Mouse (Mus musculus) lung, embryonic 15.5 days (tissue): Measurements from ENCODE around the gene Trex1. TPM values are rescaled to one million over a fixed set of nuclear protein-coding genes. Genes with fewer than 3 reads are reported as not detected.

Experiments
- ATAC-seq: fragments of 200-750 bp; cut with Nextera tagmentation; 2 replicates; pipeline ENCODE4 v1.8.0; 2017; ENCODE audit warnings: moderate number of reproducible peaks, borderline replicate concordance; ENCODE audit not compliant: low FRiP score, low TSS enrichment; ENCODE audit errors: extremely low read depth
- H3K27ac ChIP-seq: fragments of 300-500 bp; sonication (generic); 2 replicates; pipeline ENCODE4 v1.5.1; 2015; ENCODE audit warnings: moderate library complexity, mild to moderate bottlenecking, inconsistent platforms
- H3K27me3 ChIP-seq: fragments of 300-500 bp; sonication (generic); 2 replicates; pipeline ENCODE4 v1.6.1; 2015; ENCODE audit warnings: inconsistent platforms
- H3K36me3 ChIP-seq: fragments of 300-500 bp; sonication (generic); 2 replicates; pipeline ENCODE4 v1.6.1; 2015; ENCODE audit warnings: inconsistent platforms
- H3K4me1 ChIP-seq: fragments of 300-500 bp; sonication (generic); 2 replicates; pipeline ENCODE4 v1.6.1; 2015; ENCODE audit warnings: inconsistent platforms
- H3K4me2 ChIP-seq: fragments of 300-500 bp; sonication (generic); 2 replicates; pipeline ENCODE4 v1.6.1; 2015; ENCODE audit warnings: inconsistent platforms, mild to moderate bottlenecking, moderate library complexity
- H3K4me3 ChIP-seq: fragments of 300-500 bp; sonication (generic); 2 replicates; pipeline ENCODE4 v1.5.1; 2015; ENCODE audit warnings: mild to moderate bottlenecking, inconsistent platforms
- H3K9ac ChIP-seq: fragments of 300-500 bp; sonication (generic); 2 replicates; pipeline ENCODE4 v1.6.1; 2015; ENCODE audit warnings: inconsistent platforms
- H3K9me3 ChIP-seq: fragments of 300-500 bp; sonication (generic); 2 replicates; pipeline ENCODE4 v1.6.1; 2016; ENCODE audit warnings: inconsistent platforms
- WGBS: fragments of 180-500 bp; shearing (Covaris S2); methylation state at CpG from one replicate; pipeline ENCODE4 v1.1.7; 2015; 5-methylcytosine and 5-hydroxymethylcytosine counted together
- polyA plus RNA-seq: library from polyadenylated mRNA; unstranded; fragments of >200 nt; fragmentation: Nextera tagmentation; extraction: Ambion mirVana; gene quantifications from 2 replicates; pipeline ENCODE4 v1.2.1, GENCODE M21; 2015

Trex1 gene
- 12.7 and 14.0 TPM in 2 replicates for polyA plus RNA-seq

DNA sequence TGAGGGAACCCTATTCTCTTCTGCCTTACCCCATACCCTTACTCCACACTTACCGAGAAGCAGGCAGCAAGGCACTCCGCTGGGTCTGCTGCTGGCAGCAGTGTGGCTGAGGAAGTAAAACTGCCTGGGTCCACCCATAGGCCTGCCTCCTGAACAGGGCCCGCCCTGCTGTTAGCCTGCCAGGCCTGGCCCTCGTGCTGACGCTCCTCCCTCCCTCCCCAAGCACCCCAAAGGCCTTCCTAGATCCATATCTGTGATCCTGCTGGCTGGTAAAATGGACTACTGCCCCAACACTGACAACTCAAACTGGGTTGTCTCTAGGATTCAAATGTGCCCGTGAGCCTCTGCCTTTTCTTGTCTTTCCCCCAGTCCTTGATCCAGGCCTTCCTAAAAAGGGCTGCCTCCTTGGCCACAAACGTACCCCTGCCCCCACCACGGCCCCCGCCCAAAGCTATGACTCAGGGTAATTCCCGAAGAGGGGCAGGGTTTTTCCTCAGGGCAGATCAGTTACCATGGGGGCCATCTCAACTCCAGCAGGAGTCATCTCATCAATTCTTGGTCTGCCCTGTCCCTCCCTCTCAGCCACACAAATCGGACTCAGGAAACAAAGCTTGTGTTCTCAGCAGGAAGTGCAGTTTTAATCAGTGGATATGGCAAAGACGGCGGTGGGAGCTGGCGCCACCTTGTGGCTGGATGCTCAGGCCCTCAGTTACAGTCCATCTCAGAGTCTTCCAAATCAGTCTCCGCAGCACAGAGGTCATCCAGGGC is at the start of gene Trex1:
Trex1 (minus strand) TSS at position 599 of the 768 bp plus-strand sequence.
- Histone ChIP-seq H3K4me2 (peak within 1 kb of the TSS; percentile 60), H3K27me3 (no peaks in the 10 kb centered on the region), H3K4me3 (peak within 1 kb of the TSS; percentile 39), H3K36me3 (peaks cover 46% of the 10 kb centered on the region), H3K4me1 (peaks cover 19% of the 10 kb centered on the region), H3K27ac (peak within 1 kb of the TSS; percentile 89), H3K9ac (peak within 1 kb of the TSS; percentile 50), H3K9me3 (no peaks in the 10 kb centered on the region)
- peak; percentile 89 for ATAC-seq
- 15% methylated on average over 15 of the region's 15 CpGs for WGBS

DNA sequence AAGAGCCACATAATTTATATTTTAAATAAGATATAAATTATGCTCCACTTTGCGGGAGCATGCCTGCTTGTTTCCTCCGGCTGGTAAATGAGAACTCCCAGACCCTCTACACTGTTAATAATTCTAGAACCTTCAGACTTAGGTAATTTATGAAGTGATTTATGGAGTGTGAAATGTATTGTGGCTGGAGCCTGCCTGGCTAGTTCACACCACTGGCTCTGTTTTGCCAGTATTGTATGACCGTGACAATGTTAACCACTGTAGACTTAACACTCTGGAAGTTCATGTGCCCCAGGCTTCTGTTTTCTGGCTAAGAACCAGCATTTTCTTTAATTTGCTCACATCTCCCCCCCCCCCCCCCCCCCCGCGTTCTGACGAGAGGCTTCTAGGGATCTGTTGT is 47.8 kb upstream of the Trex1 start:
- H3K4me3 ChIP-seq = no peak overlapping the region
- no peaks in the 10 kb centered on the region for H3K27me3 ChIP-seq
- H3K4me1 ChIP-seq = peaks cover 11% of the 10 kb centered on the region; the same call in 1 of the 2 replicates
- H3K9ac ChIP-seq = no peak overlapping the region
- H3K36me3 ChIP-seq = peaks cover 90% of the 10 kb centered on the region
- ATAC-seq = no peak
- H3K27ac ChIP-seq = no peak overlapping the region
- no peaks in the 10 kb centered on the region for H3K9me3 ChIP-seq
- H3K4me2 ChIP-seq = no peak overlapping the region
- 59% methylated on average over 6 of the region's 6 CpGs for WGBS

DNA sequence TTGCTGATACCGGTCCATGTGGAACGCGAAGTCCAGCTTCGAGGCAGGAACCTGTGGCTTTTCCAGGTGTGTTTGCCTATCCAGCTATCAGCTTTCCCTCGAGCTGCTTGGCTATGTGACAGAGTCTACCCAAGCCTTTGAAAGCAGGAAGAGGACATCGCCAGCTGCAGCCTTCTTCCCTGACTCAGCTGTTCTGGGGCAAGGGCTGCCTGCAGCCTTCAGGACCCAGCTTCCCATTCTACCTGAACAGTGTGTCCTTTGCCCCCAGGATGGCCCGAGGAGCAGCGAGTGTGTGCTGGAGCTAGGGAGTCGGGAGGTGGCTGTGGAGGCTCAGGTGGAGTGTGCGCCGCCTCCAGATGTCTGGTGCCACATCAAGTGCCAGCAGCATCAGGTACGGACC is 46.1 kb upstream of the Trex1 start:
- Histone ChIP-seq H3K27ac (no peak overlapping the region), H3K4me3 (no peak overlapping the region), H3K9ac (no peak overlapping the region), H3K27me3 (no peaks in the 10 kb centered on the region), H3K9me3 (no peaks in the 10 kb centered on the region), H3K4me1 (peaks cover 11% of the 10 kb centered on the region; the same call in 1 of the 2 replicates), H3K36me3 (peaks cover 82% of the 10 kb centered on the region), H3K4me2 (no peak overlapping the region)
- WGBS = 88% methylated on average over 12 of the region's 12 CpGs
- no peak for ATAC-seq

DNA sequence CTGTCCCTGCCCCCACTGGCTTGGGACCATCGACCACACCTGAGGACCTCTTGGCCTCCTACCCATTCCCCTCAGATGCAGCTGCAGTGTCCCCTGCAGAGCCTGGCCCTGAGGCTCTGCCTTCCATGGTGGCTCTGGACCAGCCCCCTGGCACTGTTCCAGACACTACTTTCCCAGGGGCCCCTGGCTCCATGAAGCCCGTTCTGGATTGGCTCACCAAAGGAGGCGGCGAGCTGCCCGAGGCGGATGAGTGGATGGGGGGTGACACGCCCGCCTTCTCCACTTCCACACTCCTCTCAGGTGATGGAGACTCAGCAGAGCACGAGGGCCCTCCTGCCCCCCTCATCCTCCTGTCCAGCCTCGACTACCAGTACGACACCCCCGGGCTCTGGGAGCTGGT is 45.5 kb upstream of the Trex1 start:
- peaks cover 79% of the 10 kb centered on the region for H3K36me3 ChIP-seq
- H3K9me3 ChIP-seq = no peaks in the 10 kb centered on the region
- no peak for ATAC-seq
- H3K4me1 ChIP-seq = peaks cover 13% of the 10 kb centered on the region; the same call in 1 of the 2 replicates
- WGBS = 62% methylated on average over 12 of the region's 12 CpGs
- H3K4me3 ChIP-seq = no peak overlapping the region
- H3K4me2 ChIP-seq = no peak overlapping the region
- no peak overlapping the region for H3K9ac ChIP-seq
- H3K27me3 ChIP-seq = no peaks in the 10 kb centered on the region
- no peak overlapping the region for H3K27ac ChIP-seq

DNA sequence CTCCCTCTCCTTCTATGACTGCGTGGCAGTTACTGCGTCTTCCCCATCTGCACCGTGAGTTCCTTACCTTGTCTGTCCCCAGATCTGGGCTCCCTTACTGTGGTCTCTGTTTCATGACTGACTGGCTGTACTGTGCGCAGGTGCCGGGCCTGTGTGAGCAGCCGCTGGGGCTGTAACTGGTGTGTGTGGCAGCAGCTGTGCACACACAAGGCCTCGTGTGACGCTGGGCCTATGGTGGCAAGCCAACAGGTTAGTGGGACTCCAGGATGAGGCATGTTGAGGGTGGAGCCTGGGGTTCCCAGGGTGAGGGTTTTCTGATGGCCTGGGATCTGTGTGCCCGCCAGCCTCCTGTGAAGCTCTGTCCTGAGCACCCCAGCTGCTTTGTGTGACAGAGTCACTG is 44.5 kb upstream of the Trex1 start:
- no peak overlapping the region for H3K9ac ChIP-seq
- peaks cover 23% of the 10 kb centered on the region for H3K4me1 ChIP-seq
- no peak overlapping the region for H3K4me3 ChIP-seq
- no peaks in the 10 kb centered on the region for H3K9me3 ChIP-seq
- no peaks in the 10 kb centered on the region for H3K27me3 ChIP-seq
- 91% methylated on average over 9 of the region's 9 CpGs for WGBS
- H3K27ac ChIP-seq = no peak overlapping the region
- no peak overlapping the region for H3K4me2 ChIP-seq
- no peak for ATAC-seq
- peaks cover 75% of the 10 kb centered on the region for H3K36me3 ChIP-seq

DNA sequence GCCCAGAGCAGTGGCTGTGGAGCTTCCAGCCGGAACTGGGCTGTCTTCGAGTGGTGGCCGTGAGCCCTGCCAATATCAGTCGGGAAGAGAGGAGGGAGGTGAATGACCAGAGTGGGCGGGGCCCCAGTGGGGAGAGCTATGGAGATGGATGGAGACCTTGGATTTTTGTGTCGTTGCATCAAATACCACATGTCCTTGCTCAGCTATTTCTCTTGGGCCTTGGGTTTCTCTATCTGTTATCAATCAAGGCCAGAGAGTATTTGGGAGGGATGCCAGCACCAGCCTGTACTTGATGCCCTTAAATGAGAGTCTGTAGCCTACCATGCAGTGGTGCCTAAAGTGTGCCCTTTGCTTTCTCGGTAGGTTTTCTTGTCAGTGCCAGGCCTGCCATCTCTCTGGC is 43.7 kb upstream of the Trex1 start:
- Histone ChIP-seq H3K4me1 (peaks cover 31% of the 10 kb centered on the region), H3K9me3 (no peaks in the 10 kb centered on the region), H3K4me3 (no peak overlapping the region), H3K9ac (no peak overlapping the region), H3K4me2 (no peak overlapping the region), H3K36me3 (peaks cover 67% of the 10 kb centered on the region), H3K27me3 (no peaks in the 10 kb centered on the region), H3K27ac (no peak overlapping the region)
- no peak for ATAC-seq
- WGBS = 64% methylated on average over 7 of the region's 7 CpGs

DNA sequence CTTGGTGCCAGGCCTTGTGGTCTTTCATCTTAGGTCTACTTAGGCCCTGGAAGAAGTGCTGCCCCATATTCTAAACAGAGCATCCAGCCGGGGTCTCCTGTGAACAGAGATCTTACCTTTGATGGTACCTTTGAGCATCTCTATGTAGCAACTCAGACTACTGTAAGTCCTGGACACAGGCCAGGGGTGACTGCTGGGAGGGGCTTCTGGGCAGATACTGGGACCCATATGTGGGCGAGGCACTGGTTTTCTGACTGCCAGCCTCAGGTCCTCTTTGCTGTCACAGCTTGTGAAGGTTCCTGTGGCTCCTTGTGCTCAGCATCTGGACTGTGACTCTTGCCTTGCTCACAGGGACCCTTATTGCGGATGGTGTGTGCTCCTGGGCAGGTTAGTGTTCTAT is 43.0 kb upstream of the Trex1 start:
- ATAC-seq = no peak
- Histone ChIP-seq H3K4me2 (no peak overlapping the region), H3K27ac (no peak overlapping the region), H3K27me3 (no peaks in the 10 kb centered on the region), H3K9ac (no peak overlapping the region), H3K36me3 (peaks cover 60% of the 10 kb centered on the region), H3K9me3 (no peaks in the 10 kb centered on the region), H3K4me1 (peaks cover 38% of the 10 kb centered on the region), H3K4me3 (no peak overlapping the region)
- 84% methylated on average over 3 of the region's 3 CpGs for WGBS

DNA sequence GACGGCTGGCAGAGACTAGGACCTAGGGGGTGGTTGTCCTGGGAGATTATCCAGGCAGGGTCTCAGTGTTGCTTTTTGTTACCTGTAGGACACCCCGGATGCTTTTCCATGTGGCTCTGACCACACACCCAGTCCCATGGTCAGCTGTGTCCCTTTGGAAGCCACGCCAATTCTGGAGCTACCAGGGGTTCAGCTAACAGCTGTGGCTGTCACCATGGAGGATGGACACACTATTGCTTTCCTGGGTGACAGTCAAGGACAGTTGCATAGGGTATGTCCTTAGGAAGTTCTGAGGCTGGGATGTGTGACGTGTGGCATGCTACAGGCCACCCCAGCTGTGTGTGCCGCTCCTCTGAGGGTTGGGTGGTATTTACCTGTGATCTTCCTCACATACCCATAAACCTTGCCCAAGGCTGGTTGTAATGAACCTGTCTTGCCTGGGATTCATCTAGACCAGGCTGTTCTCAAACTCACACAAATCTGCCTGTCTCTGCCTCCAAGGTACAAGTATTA is 42.5 kb upstream of the Trex1 start:
- 89% methylated on average over 5 of the region's 5 CpGs for WGBS
- no peak overlapping the region for H3K27ac ChIP-seq
- H3K9ac ChIP-seq = no peak overlapping the region
- H3K27me3 ChIP-seq = no peaks in the 10 kb centered on the region
- H3K4me2 ChIP-seq = no peak overlapping the region
- no peak overlapping the region for H3K4me3 ChIP-seq
- H3K36me3 ChIP-seq = peaks cover 56% of the 10 kb centered on the region
- peaks cover 44% of the 10 kb centered on the region for H3K4me1 ChIP-seq
- no peaks in the 10 kb centered on the region for H3K9me3 ChIP-seq
- ATAC-seq = no peak

DNA sequence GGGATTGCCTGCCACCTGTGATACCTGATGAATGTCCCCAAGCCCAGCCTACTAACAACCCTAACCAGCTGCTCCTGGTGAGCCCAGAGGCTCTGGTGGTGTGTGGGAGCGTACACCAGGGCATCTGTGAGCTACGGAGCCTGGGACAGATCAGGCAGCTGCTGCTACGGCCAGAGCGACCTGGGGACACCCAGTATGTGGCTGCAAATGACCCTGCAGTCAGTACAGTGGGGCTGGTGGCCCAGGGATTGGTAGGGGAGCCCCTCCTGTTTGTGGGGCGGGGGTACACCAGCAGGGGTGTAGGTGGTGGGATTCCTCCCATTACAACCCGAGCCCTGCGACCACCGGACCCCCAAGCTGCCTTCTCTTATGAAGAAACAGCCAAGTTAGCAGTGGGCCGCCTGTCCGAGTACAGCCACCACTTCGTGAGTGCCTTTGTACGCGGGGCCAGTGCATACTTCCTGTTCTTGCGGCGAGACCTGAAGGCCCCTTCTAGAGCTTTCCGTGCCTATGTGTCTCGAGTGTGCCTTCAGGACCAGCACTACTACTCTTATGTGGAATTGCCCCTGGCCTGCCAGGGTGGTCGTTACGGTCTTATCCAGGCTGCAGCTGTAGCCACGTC is 40.9 kb upstream of the Trex1 start:
- peaks cover 41% of the 10 kb centered on the region for H3K36me3 ChIP-seq
- H3K27me3 ChIP-seq = no peaks in the 10 kb centered on the region
- H3K27ac ChIP-seq = no peak overlapping the region
- H3K4me2 ChIP-seq = no peak overlapping the region
- H3K9me3 ChIP-seq = no peaks in the 10 kb centered on the region
- peaks cover 52% of the 10 kb centered on the region for H3K4me1 ChIP-seq
- no peak overlapping the region for H3K4me3 ChIP-seq
- 85% methylated on average over 20 of the region's 20 CpGs for WGBS
- no peak for ATAC-seq
- no peak overlapping the region for H3K9ac ChIP-seq

DNA sequence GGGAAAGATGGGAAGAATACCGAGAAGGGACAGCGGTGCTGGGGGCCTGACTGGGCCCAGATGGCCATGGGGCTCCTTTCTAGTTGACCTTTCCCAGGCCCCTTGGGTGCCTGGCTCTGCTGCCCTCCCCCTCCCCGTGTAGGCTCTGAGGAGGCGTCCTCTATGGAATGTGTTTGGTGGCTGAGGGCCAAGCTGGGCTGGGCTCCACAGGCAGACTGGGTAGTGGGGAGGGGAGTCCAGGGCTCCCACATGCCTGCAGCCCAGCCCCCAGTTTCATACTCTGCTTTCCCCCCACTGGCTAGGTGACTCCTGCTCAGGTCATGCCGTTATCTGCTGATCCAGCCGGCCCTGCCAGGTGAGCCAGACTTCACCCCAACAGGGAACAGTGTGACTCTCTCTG is 39.4 kb upstream of the Trex1 start:
- H3K4me1 ChIP-seq = peaks cover 51% of the 10 kb centered on the region
- H3K4me2 ChIP-seq = peak overlapping the region; percentile 83
- peak overlapping the region; percentile 34; the same call in 1 of the 2 replicates for H3K9ac ChIP-seq

DNA sequence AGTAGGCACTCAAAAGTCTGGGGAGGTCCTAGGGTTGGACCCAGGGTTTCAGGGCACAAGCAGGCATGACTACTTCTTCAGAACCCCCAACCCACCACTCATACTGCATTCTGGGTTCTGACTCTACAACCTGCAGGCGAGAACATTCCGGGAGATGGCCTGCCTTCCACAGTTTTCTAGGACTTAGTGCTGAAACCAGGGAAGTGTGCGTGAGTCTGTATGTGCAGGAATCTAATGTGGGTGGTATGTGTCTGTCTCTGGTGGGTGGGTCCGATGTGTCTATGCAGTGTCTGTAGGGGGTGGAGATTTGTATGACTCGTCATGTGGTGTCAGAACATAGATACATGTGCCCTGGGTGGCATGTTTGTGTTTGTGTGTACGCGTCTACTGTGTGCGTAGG is 38.8 kb upstream of the Trex1 start:
- no peaks in the 10 kb centered on the region for H3K9me3 ChIP-seq
- 64% methylated on average over 8 of the region's 8 CpGs for WGBS
- peaks cover 26% of the 10 kb centered on the region for H3K36me3 ChIP-seq
- H3K4me3 ChIP-seq = peak overlapping the region; percentile 79
- H3K27ac ChIP-seq = peak overlapping the region; percentile 99
- H3K4me1 ChIP-seq = peaks cover 56% of the 10 kb centered on the region
- ATAC-seq = no peak
- H3K9ac ChIP-seq = 0 out of 2 replicates have a peak overlapping the region, but pooled peaks have one; percentile 36
- peak overlapping the region; percentile 83 for H3K4me2 ChIP-seq
- H3K27me3 ChIP-seq = no peaks in the 10 kb centered on the region

More for the DNA sequence above, 39.4 kb upstream of the Trex1 start:
- peaks cover 30% of the 10 kb centered on the region for H3K36me3 ChIP-seq
- ATAC-seq = peak; percentile 47
- H3K27ac ChIP-seq = peak overlapping the region; percentile 99
- peak overlapping the region; percentile 79; the same call in 1 of the 2 replicates for H3K4me3 ChIP-seq
- H3K9me3 ChIP-seq = no peaks in the 10 kb centered on the region
- 18% methylated on average over 5 of the region's 6 CpGs for WGBS
- H3K27me3 ChIP-seq = no peaks in the 10 kb centered on the region

DNA sequence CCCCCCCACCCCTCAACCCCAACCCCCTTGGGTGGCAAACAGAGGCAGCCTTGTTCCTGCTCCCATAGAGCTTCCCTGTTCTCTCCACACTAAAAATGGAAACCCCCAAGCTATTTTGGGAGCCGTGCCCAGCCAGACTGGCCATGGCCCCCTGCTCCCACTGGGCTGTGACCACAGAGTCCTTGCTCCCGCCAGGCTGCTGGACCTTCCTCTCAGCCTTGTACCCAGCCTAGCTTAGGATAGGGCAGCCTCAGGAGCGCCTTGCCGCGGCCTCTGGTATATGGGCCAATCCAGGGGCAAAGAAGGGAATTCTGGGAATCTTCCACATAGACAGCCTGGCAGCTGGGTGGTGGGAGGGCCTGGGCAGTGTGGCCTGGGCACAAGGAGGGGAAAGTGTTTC is 38.3 kb upstream of the Trex1 start:
- WGBS = 47% methylated on average over 5 of the region's 5 CpGs
- H3K9ac ChIP-seq = peak overlapping the region; percentile 36; the same call in 1 of the 2 replicates

More for the DNA sequence above, 38.3 kb upstream of the Trex1 start:
- H3K4me2 ChIP-seq = peak overlapping the region; percentile 83
- H3K4me3 ChIP-seq = peak overlapping the region; percentile 79
- no peaks in the 10 kb centered on the region for H3K9me3 ChIP-seq
- H3K36me3 ChIP-seq = peaks cover 23% of the 10 kb centered on the region
- no peak for ATAC-seq
- no peaks in the 10 kb centered on the region for H3K27me3 ChIP-seq
- H3K27ac ChIP-seq = peak overlapping the region; percentile 99
- H3K4me1 ChIP-seq = peaks cover 62% of the 10 kb centered on the region
